Mouse (Mus musculus) brain, embryonic 14.5 days (tissue): Measurements from ENCODE around the gene Gpr137.

Experiments
- CTCF ChIP-seq: fragments of 200-500 bp; IDR thresholded peaks from 2 replicates; pipeline ENCODE4 v1.5.1; 2012; ENCODE audit warnings: inconsistent platforms, mild to moderate bottlenecking, moderate library complexity, borderline replicate concordance; ENCODE audit not compliant: insufficient read depth, insufficient read length; ENCODE audit errors: extremely low read depth
- POLR2A ChIP-seq: fragments of 200-500 bp; IDR thresholded peaks from 2 replicates; pipeline ENCODE4 v1.6.1; 2012; ENCODE audit warnings: mild to moderate bottlenecking, inconsistent platforms, borderline replicate concordance; ENCODE audit not compliant: poor library complexity, insufficient read depth, insufficient read length, severe bottlenecking; ENCODE audit errors: extremely low read depth

GRCm38 (mm10) chr19:6937541-6938465, 4.5 kb downstream of the Gpr137 start:
- no peak for TF ChIP-seq CTCF
- TF ChIP-seq POLR2A, result no peak
